Mouse (Mus musculus) kidney, adult 2 months (tissue): ENCODE measurements around the gene Bcl2l14.

Experiments used
- CTCF ChIP-seq: fragments of 200-500 bp; conservative IDR thresholded peaks from 2 replicates; pipeline ENCODE4 v1.5.1; 2011; ENCODE audit warnings: low read depth, mild to moderate bottlenecking, control low read depth, low read length, moderate library complexity, mixed read lengths; ENCODE audit not compliant: insufficient read depth, insufficient read length
- POLR2A ChIP-seq: fragments of 200-500 bp; IDR thresholded peaks from one replicate; pipeline ENCODE4 v1.6.1; 2011; ENCODE audit warnings: low read depth, low read length, control low read depth

DNA sequence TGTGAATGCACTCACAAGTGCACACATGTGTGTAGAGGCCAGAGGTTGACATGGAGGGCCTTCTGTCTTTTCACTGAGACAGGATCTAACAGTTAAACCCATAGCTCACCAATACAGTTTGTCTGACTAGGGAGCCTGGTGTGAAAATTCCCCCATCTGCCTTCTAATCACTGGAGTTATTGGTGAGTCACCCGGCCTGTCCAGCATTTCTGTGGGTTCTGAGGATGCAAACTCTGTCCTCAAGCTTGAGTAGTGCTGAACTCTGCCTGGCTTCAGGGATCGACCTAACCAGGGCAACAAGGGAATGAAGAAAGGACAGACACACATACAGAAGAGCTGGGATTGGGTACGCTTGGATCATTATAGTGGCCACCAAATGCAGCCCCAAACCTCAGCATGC, 45.6 kb downstream of the Bcl2l14 start:
- TF ChIP-seq CTCF (no peak), POLR2A (no peak)
